Mouse (Mus musculus) C2C12 (cell line): ENCODE measurements around the gene Reln.

Experiments
- CEBPB ChIP-seq: IDR thresholded peaks from one replicate; pipeline ENCODE4 v1.6.1; 2011; ENCODE audit warnings: low read depth, mild to moderate bottlenecking, control low read depth, moderate library complexity
- CTCF ChIP-seq: IDR thresholded peaks from one replicate; pipeline ENCODE4 v1.5.1; 2011; ENCODE audit not compliant: control insufficient read depth, insufficient read depth, insufficient read length
- MAX ChIP-seq: IDR thresholded peaks from one replicate; pipeline ENCODE4 v1.6.1; 2011; ENCODE audit warnings: mild to moderate bottlenecking, control low read depth

DNA sequence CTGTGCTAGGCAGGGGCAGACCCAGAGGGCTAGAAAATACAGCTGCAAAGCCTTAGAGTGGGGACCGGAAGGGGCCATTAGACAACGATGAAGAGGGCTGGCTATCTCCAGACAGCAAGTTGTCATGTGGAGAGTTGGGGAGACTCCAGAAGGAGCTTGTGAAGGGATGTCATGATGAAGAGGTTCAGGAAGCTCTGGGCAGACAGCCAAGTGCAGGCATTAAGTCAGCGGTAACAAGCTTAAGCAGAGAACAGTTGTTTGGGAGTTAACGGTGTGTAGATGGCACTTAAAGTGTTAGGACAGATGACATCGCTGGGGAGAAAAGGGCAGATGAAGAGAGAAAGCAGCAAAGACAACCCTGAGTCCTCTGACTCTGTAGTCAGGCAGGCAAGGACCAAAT is 13.7 kb downstream of the Reln start:
- TF ChIP-seq CTCF (no peak), CEBPB (no peak), MAX (no peak)
